Mouse (Mus musculus): ENCODE data around the gene Morc4. TPM values are rescaled to one million over a fixed set of nuclear protein-coding genes. Genes with fewer than 3 reads are reported as not detected.

Morc4 gene
- polyA plus RNA-seq, 1 experiment from 2014 or later = 8.4 TPM

DNA sequence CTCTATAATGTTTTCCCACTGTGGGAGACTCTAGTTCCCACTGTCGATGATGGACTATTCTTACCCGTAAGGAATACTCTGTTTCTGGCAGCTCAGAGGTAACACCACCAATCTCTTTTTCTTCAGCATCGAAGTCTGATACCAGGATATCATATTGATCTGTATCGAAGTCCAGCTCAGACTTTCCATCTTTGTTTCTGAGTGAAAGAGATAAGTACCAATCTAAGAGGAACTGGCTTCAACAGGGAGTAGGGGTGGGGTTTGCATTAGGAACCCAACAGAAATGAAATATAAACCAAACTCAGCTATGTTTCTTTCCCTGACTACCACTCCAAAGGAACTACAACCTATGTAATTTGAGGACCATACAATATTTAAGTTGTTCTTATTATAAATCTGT, 16.7 kb downstream of the Morc4 start:
- Histone ChIP-seq H3K9me3 (ENCODE audit: control insufficient read depth, low read length) (no peaks in the 10 kb centered on the region), H3K4me2 (ENCODE audit: low read depth, low read length, severe bottlenecking) (no peak overlapping the region), H3K36me3 (ENCODE audit: control insufficient read depth, insufficient read depth, low read length) (no peaks in the 10 kb centered on the region), H3K27ac (ENCODE audit: low read depth, low read length) (no peak overlapping the region), H3K9ac (ENCODE audit: low read length) (no peak overlapping the region), H3K4me3 (ENCODE audit: low read depth, low read length) (no peak overlapping the region), H3K4me1 (replicated peaks; ENCODE audit: control insufficient read depth, insufficient read depth, low read length) (no peaks in the 10 kb centered on the region), H3K27me3 (ENCODE audit: control insufficient read depth, insufficient read depth, low read length) (no peaks in the 10 kb centered on the region)
- no peak for ATAC-seq (replicated peaks; ENCODE audit: low FRiP score)
- 91% methylated on average over 4 of the region's 4 CpGs for WGBS
- DNase-seq (ENCODE audit: low spot score) = no peak

DNA sequence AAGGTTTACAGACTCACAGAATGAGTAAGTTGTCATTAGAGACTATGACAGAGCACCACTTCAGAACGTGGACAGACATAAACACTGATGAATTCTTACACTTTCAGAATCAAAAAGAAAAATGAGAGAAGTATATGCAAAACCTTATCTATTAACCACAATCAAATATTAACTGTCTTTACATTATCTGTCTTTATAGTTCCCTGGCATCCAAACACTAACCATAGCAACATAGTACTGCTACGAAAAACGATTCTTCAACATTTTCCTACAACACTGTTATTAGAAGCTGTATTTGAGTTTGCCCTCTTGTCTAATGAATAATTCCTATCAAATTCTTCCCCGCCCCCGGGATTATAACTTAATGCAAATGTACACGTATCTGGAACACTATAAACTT, 30.4 kb downstream of the Morc4 start:
- Histone ChIP-seq H3K4me3 (ENCODE audit: low read depth, low read length) (no peak overlapping the region), H3K27me3 (ENCODE audit: control insufficient read depth, insufficient read depth, low read length) (no peaks in the 10 kb centered on the region), H3K4me1 (replicated peaks; ENCODE audit: control insufficient read depth, insufficient read depth, low read length) (no peaks in the 10 kb centered on the region), H3K27ac (ENCODE audit: low read depth, low read length) (no peak overlapping the region), H3K9ac (ENCODE audit: low read length) (no peak overlapping the region), H3K9me3 (ENCODE audit: control insufficient read depth, low read length) (no peaks in the 10 kb centered on the region), H3K36me3 (ENCODE audit: control insufficient read depth, insufficient read depth, low read length) (no peaks in the 10 kb centered on the region), H3K4me2 (ENCODE audit: low read depth, low read length, severe bottlenecking) (no peak overlapping the region)
- ATAC-seq (replicated peaks; ENCODE audit: low FRiP score) (no peak), DNase-seq (ENCODE audit: low spot score) (no peak)
- 85% methylated on average over 6 of the region's 6 CpGs for WGBS

DNA sequence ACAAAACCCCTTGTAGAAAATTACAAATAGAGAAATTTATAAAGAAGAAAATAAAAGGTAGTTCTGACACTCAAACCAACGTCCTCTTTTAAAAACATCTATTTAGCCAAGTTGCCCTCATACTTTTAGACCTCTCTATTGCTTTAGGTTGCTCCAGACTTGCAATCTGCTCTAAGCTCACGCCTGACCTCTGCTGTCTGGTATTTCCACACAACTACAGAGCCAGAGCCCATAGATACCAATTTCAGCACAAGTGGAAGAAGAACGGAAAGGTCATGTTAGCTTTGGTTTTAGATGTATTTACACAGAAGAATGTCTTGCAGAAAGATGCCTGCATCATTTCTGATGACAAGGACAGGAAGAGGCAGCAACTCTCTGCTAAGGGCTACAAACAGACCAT, 32.4 kb downstream of the Morc4 start:
- ATAC-seq (replicated peaks; ENCODE audit: low FRiP score) = no peak
- H3K27me3 ChIP-seq (ENCODE audit: control insufficient read depth, insufficient read depth, low read length) = no peaks in the 10 kb centered on the region
- H3K36me3 ChIP-seq (ENCODE audit: control insufficient read depth, insufficient read depth, low read length) = no peaks in the 10 kb centered on the region
- H3K9me3 ChIP-seq (ENCODE audit: control insufficient read depth, low read length) = no peaks in the 10 kb centered on the region
- no peak for DNase-seq (ENCODE audit: low spot score)
- H3K9ac ChIP-seq (ENCODE audit: low read length) = no peak overlapping the region
- H3K4me1 ChIP-seq (replicated peaks; ENCODE audit: control insufficient read depth, insufficient read depth, low read length) = no peaks in the 10 kb centered on the region
- 54% methylated on average over 3 of the region's 3 CpGs for WGBS
- no peak overlapping the region for H3K27ac ChIP-seq (ENCODE audit: low read depth, low read length)
- H3K4me3 ChIP-seq (ENCODE audit: low read depth, low read length) = no peak overlapping the region
- H3K4me2 ChIP-seq (ENCODE audit: low read depth, low read length, severe bottlenecking) = no peak overlapping the region

GRCm38 (mm10) chrX:139832464-139832863, 39.0 kb downstream of the Morc4 start:
- DNase-seq (ENCODE audit: low spot score) (peak; percentile 67), ATAC-seq (replicated peaks; ENCODE audit: low FRiP score) (0 out of 2 replicates have a peak, but pooled peaks have one; percentile 5)
- Histone ChIP-seq H3K27me3 (ENCODE audit: control insufficient read depth, insufficient read depth, low read length) (no peaks in the 10 kb centered on the region), H3K4me2 (ENCODE audit: low read depth, low read length, severe bottlenecking) (no peak overlapping the region), H3K9ac (ENCODE audit: low read length) (no peak overlapping the region), H3K4me1 (replicated peaks; ENCODE audit: control insufficient read depth, insufficient read depth, low read length) (no peaks in the 10 kb centered on the region), H3K4me3 (ENCODE audit: low read depth, low read length) (no peak overlapping the region), H3K36me3 (ENCODE audit: control insufficient read depth, insufficient read depth, low read length) (no peaks in the 10 kb centered on the region), H3K9me3 (ENCODE audit: control insufficient read depth, low read length) (no peaks in the 10 kb centered on the region), H3K27ac (ENCODE audit: low read depth, low read length) (no peak overlapping the region)
- WGBS = 20% methylated on average over 5 of the region's 5 CpGs

GRCm38 (mm10) chrX:139828363-139829092, 42.9 kb downstream of the Morc4 start:
- no peak overlapping the region for H3K4me3 ChIP-seq (ENCODE audit: low read depth, low read length)
- H3K4me1 ChIP-seq (replicated peaks; ENCODE audit: control insufficient read depth, insufficient read depth, low read length) = no peaks in the 10 kb centered on the region
- H3K27me3 ChIP-seq (ENCODE audit: control insufficient read depth, insufficient read depth, low read length) = no peaks in the 10 kb centered on the region
- 92% methylated on average over 6 of the region's 6 CpGs for WGBS
- ATAC-seq (replicated peaks; ENCODE audit: low FRiP score) = no peak
- H3K9ac ChIP-seq (ENCODE audit: low read length) = no peak overlapping the region
- no peak overlapping the region for H3K4me2 ChIP-seq (ENCODE audit: low read depth, low read length, severe bottlenecking)
- H3K9me3 ChIP-seq (ENCODE audit: control insufficient read depth, low read length) = no peaks in the 10 kb centered on the region
- H3K27ac ChIP-seq (ENCODE audit: low read depth, low read length) = no peak overlapping the region
- H3K36me3 ChIP-seq (ENCODE audit: control insufficient read depth, insufficient read depth, low read length) = no peaks in the 10 kb centered on the region
- no peak for DNase-seq (ENCODE audit: low spot score)

- ATAC-seq (replicated peaks; ENCODE audit: low FRiP score) = no peak
- WGBS = 85% methylated on average over 4 of the region's 4 CpGs
- H3K4me1 ChIP-seq (replicated peaks; ENCODE audit: control insufficient read depth, insufficient read depth, low read length) = no peaks in the 10 kb centered on the region
Observed at GRCm38 (mm10) chrX:139826926-139827325, 44.6 kb downstream of the Morc4 start.

DNA sequence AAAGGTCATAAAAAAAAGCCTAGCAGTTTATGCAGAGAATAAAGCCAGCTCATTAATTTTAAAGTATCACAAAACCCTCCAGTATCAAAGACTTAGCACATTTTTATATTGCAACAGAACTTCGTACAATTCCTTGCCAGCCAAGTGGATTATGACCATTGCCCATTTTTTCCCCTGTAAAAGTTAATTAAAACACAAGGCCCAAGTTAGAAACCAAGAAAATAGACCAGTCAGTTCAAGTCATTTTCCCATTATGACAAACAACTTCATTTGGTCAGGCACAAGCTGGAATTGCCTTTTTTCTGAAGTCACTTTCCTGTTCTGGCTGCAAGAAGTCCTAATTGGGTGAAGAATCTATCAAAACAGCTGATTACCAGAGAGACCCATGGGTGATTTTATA, 46.1 kb downstream of the Morc4 start:
- Histone ChIP-seq H3K9me3 (ENCODE audit: control insufficient read depth, low read length) (no peaks in the 10 kb centered on the region), H3K27ac (ENCODE audit: low read depth, low read length) (no peak overlapping the region), H3K27me3 (ENCODE audit: control insufficient read depth, insufficient read depth, low read length) (no peaks in the 10 kb centered on the region), H3K4me1 (replicated peaks; ENCODE audit: control insufficient read depth, insufficient read depth, low read length) (no peaks in the 10 kb centered on the region), H3K9ac (ENCODE audit: low read length) (no peak overlapping the region), H3K4me3 (ENCODE audit: low read depth, low read length) (no peak overlapping the region), H3K4me2 (ENCODE audit: low read depth, low read length, severe bottlenecking) (no peak overlapping the region), H3K36me3 (ENCODE audit: control insufficient read depth, insufficient read depth, low read length) (no peaks in the 10 kb centered on the region)
- DNase-seq (ENCODE audit: low spot score) (no peak), ATAC-seq (replicated peaks; ENCODE audit: low FRiP score) (no peak)
- 94% methylated on average over 1 of the region's 1 CpGs for WGBS

More at GRCm38 (mm10) chrX:139826926-139827325, 44.6 kb downstream of the Morc4 start:
- Histone ChIP-seq H3K36me3 (ENCODE audit: control insufficient read depth, insufficient read depth, low read length) (no peaks in the 10 kb centered on the region), H3K27ac (ENCODE audit: low read depth, low read length) (no peak overlapping the region), H3K4me3 (ENCODE audit: low read depth, low read length) (no peak overlapping the region), H3K4me2 (ENCODE audit: low read depth, low read length, severe bottlenecking) (no peak overlapping the region), H3K9ac (ENCODE audit: low read length) (no peak overlapping the region), H3K27me3 (ENCODE audit: control insufficient read depth, insufficient read depth, low read length) (no peaks in the 10 kb centered on the region), H3K9me3 (ENCODE audit: control insufficient read depth, low read length) (no peaks in the 10 kb centered on the region)
- no peak for DNase-seq (ENCODE audit: low spot score)

- Histone ChIP-seq H3K9me3 (ENCODE audit: control insufficient read depth, low read length) (no peaks in the 10 kb centered on the region), H3K4me2 (ENCODE audit: low read depth, low read length, severe bottlenecking) (no peak overlapping the region), H3K27ac (ENCODE audit: low read depth, low read length) (no peak overlapping the region), H3K4me3 (ENCODE audit: low read depth, low read length) (no peak overlapping the region), H3K36me3 (ENCODE audit: control insufficient read depth, insufficient read depth, low read length) (no peaks in the 10 kb centered on the region), H3K4me1 (replicated peaks; ENCODE audit: control insufficient read depth, insufficient read depth, low read length) (no peaks in the 10 kb centered on the region), H3K9ac (ENCODE audit: low read length) (no peak overlapping the region), H3K27me3 (ENCODE audit: control insufficient read depth, insufficient read depth, low read length) (peaks cover 3% of the 10 kb centered on the region; the same call in 1 of the 2 replicates)
- 84% methylated on average over 5 of the region's 5 CpGs for WGBS
- ATAC-seq (replicated peaks; ENCODE audit: low FRiP score) = no peak
- DNase-seq (ENCODE audit: low spot score) = no peak
Observed at GRCm38 (mm10) chrX:139815201-139815600, 56.3 kb downstream of the Morc4 start.

GRCm38 (mm10) chrX:139814018-139814635, 57.4 kb downstream of the Morc4 start:
- no peak overlapping the region for H3K9ac ChIP-seq (ENCODE audit: low read length)
- no peak overlapping the region for H3K27ac ChIP-seq (ENCODE audit: low read depth, low read length)
- no peak for ATAC-seq (replicated peaks; ENCODE audit: low FRiP score)
- no peaks in the 10 kb centered on the region for H3K4me1 ChIP-seq (replicated peaks; ENCODE audit: control insufficient read depth, insufficient read depth, low read length)
- no peak overlapping the region for H3K4me2 ChIP-seq (ENCODE audit: low read depth, low read length, severe bottlenecking)
- H3K9me3 ChIP-seq (ENCODE audit: control insufficient read depth, low read length) = no peaks in the 10 kb centered on the region
- DNase-seq (ENCODE audit: low spot score) = no peak
- H3K27me3 ChIP-seq (ENCODE audit: control insufficient read depth, insufficient read depth, low read length) = peaks cover 5% of the 10 kb centered on the region; the same call in 1 of the 2 replicates
- no peak overlapping the region for H3K4me3 ChIP-seq (ENCODE audit: low read depth, low read length)
- 90% methylated on average over 8 of the region's 8 CpGs for WGBS
- H3K36me3 ChIP-seq (ENCODE audit: control insufficient read depth, insufficient read depth, low read length) = no peaks in the 10 kb centered on the region
